Mouse (Mus musculus): ENCODE results near the gene Pgc.

The Pgc gene

GRCm38 (mm10) chr17:47726566-47726965 is at the start of gene Pgc:
Gene Pgc, plus strand, starts transcription at chr17:47726842.
- no peak for DNase-seq

GRCm38 (mm10) chr17:47678238-47678637 is 48.4 kb upstream of the Pgc start:
- no peak for DNase-seq

GRCm38 (mm10) chr17:47678702-47679101 is 47.9 kb upstream of the Pgc start:
- DNase-seq = no peak

GRCm38 (mm10) chr17:47682836-47683235 is 43.8 kb upstream of the Pgc start:
- DNase-seq = no peak

GRCm38 (mm10) chr17:47687409-47688343 is 39.0 kb upstream of the Pgc start:
- peak; percentile 95 for DNase-seq

GRCm38 (mm10) chr17:47688344-47688607 is 38.4 kb upstream of the Pgc start, which contains the start of gene Tomm6:
Gene Tomm6, minus strand, starts transcription at chr17:47688386.
- DNase-seq = no peak

GRCm38 (mm10) chr17:47688608-47689575 is 37.8 kb upstream of the Pgc start, which contains the start of gene Frs3:
Gene Frs3, plus strand, starts transcription at chr17:47689030.
- peak; percentile 65 for DNase-seq

GRCm38 (mm10) chr17:47689894-47690293 is 36.7 kb upstream of the Pgc start:
- no peak for DNase-seq

GRCm38 (mm10) chr17:47691650-47692049 is 35.0 kb upstream of the Pgc start:
- DNase-seq = no peak

GRCm38 (mm10) chr17:47693671-47694441 is 32.8 kb upstream of the Pgc start:
- no peak for DNase-seq

GRCm38 (mm10) chr17:47694442-47694502 is 32.4 kb upstream of the Pgc start, which contains the start of gene Gm21981:
Gene Gm21981, minus strand, starts transcription at chr17:47694455.
- no peak for DNase-seq

GRCm38 (mm10) chr17:47694503-47695336 is 31.9 kb upstream of the Pgc start, which contains the start of gene Prickle4:
Gene Prickle4, minus strand, starts transcription at chr17:47694736.
- peak; percentile 97 for DNase-seq

- no peak for DNase-seq
Observed at GRCm38 (mm10) chr17:47695337-47695710, 31.3 kb upstream of the Pgc start.

GRCm38 (mm10) chr17:47698156-47698555 is 28.5 kb upstream of the Pgc start:
- no peak for DNase-seq

- DNase-seq = no peak
Observed at GRCm38 (mm10) chr17:47699055-47699454, 27.6 kb upstream of the Pgc start.

GRCm38 (mm10) chr17:47701793-47702192 is 24.8 kb upstream of the Pgc start:
- no peak for DNase-seq

GRCm38 (mm10) chr17:47702548-47703345 is 23.9 kb upstream of the Pgc start:
- no peak for DNase-seq

- no peak for DNase-seq
Observed at GRCm38 (mm10) chr17:47703556-47703955, 23.1 kb upstream of the Pgc start.

GRCm38 (mm10) chr17:47704692-47705091 is 21.9 kb upstream of the Pgc start:
- DNase-seq = peak; percentile 26

GRCm38 (mm10) chr17:47706196-47706595 is 20.4 kb upstream of the Pgc start:
- DNase-seq = no peak

- no peak for DNase-seq
Observed at GRCm38 (mm10) chr17:47707961-47708360, 18.7 kb upstream of the Pgc start.

GRCm38 (mm10) chr17:47708972-47709371 is 17.7 kb upstream of the Pgc start:
- DNase-seq = no peak
